Mouse (Mus musculus) CD4-positive helper T cell, adult 2 months (primary cell): Measurements from ENCODE around the gene Vmn2r43.
"Not testable (repeated sequence)": the region's sequence is repeated elsewhere in the genome, so short reads cannot be mapped to it uniquely, and the experiment has no call there.

Experiments
- DNase-seq: peaks from one replicate; pipeline ENCODE4 v3.0.0-alpha.2; 2012; ENCODE audit warnings: low read depth, missing footprints, low spot score

The Vmn2r43 gene

GRCm38 (mm10) chr7:8260499-8260898, at the start of gene Vmn2r43:
Vmn2r43 (minus strand) TSS chr7:8260599.
- not testable (repeated sequence) for DNase-seq

- not testable (repeated sequence) for DNase-seq
Observed at GRCm38 (mm10) chr7:8200220-8200619, 60.2 kb downstream of the Vmn2r43 start, which contains the start of gene Vmn2r42. Vmn2r42 (minus strand) TSS chr7:8200320.
